Mouse (Mus musculus) lung, postnatal 36 days (tissue): ENCODE data around the gene Lamtor3.
"Not testable (repeated sequence)": the region's sequence is repeated elsewhere in the genome, so short reads cannot be mapped to it uniquely, and the experiment has no call there.

Experiments used
- DNase-seq: peaks from one replicate; pipeline ENCODE4 v3.0.0; 2022; ENCODE audit warnings: mixed read lengths

Lamtor3 gene

GRCm38 (mm10) chr3:137935570-137936525 is 17.5 kb downstream of the Lamtor3 start:
- DNase-seq, result no peak

GRCm38 (mm10) chr3:137936541-137936940 is 18.2 kb downstream of the Lamtor3 start:
- no peak for DNase-seq

DNA sequence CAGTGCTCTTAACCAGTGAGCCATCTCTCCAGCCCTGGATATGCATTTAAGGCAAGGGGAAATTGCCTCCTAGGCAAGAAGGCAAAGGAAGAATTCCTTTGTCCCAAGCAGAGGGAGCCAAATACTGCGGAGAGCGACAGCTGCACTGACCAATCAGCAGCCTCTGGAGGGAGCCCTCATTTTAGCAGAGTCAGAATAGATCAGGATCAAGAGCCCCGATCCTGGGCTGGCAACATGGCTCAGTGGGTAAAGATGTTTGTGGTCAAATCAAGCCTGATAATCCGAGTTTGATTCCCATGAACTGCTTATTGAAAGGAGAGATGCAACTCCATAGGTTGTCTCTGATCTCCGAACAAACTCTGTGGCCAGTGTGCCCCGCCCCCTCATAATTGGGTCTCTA is 20.3 kb downstream of the Lamtor3 start:
- peak; percentile 81 for DNase-seq

GRCm38 (mm10) chr3:137940757-137941156 is 22.5 kb downstream of the Lamtor3 start:
- peak; percentile 64 for DNase-seq

GRCm38 (mm10) chr3:137941555-137941954 is 23.2 kb downstream of the Lamtor3 start:
- DNase-seq, result no peak

DNA sequence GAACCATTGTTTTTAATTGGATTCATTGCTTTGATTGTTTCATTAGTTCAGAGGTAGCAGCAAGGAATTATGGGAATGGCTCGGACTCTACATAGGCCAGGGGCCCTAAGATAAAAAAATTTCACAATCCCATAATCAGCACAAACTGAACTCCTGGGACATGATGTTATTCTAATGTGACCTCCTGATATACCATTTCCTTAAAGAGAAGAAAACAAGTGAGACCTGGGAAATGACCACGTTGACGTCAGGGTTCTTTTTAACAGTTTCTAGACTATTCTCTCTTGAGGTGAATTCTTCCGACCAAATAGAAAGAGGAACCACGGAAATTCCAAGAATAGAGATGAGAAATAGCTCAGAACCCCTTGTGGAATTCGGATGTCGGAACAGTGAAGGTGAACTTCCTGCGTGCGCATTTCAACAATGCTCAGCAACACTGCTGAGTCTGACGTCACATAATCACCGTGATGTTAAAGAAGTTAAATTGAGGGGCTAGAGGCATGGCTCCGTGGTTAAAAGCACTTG is 23.9 kb downstream of the Lamtor3 start:
- DNase-seq, result no peak

DNA sequence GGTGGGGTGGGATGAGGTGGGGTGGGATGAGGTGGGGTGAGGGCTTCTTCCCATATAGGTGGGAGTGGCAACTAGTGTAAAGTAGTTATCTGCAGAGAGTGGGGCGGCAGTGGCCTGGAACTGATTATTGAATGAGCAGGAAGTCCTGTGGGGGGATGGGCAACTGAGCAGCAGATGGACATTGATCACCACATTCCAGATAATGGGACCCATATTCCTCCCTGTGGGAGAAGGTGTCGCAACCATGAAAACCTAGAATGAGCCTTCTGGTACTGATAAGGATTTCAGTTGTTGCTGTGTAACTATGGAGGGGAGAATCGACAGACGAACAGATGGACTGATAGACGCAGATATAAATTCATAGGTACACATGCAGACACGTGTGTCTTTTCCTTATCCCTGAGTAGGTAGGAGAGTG is 25.4 kb downstream of the Lamtor3 start:
- no peak for DNase-seq

- DNase-seq, result no peak
These were observed 28.5 kb downstream of the Lamtor3 start for GRCm38 (mm10) chr3:137946827-137947226.

GRCm38 (mm10) chr3:137947525-137947924 is 29.2 kb downstream of the Lamtor3 start:
- DNase-seq, result peak; percentile 48

DNA sequence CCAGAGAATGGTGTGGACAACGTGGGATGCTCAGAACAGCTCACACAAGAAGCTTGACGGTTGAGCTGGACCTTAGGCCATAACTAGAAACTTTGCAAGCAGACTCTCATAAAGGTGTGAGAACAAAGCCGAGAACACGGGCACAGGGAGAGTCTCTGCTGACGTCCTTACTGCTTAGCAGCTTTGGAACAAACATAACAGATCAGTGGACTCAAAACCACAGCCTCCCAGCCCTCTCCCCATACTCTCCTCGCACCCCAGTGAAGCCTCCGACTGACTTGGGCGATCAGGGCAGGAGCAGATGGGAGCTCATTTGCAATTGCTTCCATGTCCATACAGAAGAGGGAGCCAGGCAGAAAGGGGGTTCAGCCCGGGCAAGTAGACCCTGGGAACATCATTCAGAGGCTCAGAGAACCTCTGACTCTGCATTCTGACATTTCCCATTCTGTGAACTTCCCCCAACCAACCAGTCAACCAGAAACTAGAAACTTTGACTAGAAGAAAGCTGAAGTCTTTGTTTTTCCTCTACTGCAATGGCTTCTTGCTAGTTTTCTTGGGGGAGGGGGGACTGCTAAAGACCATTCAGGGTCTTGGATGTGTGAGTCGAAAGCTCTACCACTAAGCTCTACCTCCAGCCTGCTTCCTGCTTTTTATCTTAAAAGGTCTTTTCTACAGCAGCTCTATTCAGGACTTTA is 32.0 kb downstream of the Lamtor3 start:
- DNase-seq, result no peak

DNA sequence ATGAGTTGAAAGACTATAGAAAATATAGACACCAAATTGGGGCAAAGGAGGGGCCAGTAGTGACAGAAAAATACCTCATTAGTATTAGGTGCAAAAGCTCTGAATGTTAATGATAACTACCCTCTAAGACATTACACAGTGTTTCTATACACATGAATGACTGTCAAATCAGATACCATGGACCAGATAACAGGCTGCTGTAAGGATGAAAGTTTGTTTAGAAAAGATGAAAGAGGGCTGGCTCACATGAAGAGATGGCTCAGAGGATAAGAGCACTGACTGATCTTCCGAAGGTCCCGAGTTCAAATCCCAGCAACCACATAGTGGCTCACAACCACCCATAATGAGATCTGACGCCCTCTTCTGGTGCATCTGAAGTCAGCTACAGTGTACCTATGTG is 33.0 kb downstream of the Lamtor3 start:
- not testable (repeated sequence) for DNase-seq

- no peak for DNase-seq
These were observed 33.5 kb downstream of the Lamtor3 start for GRCm38 (mm10) chr3:137951819-137952218.

- peak; percentile 64 for DNase-seq
These were observed 34.1 kb downstream of the Lamtor3 start for GRCm38 (mm10) chr3:137952225-137952913.

GRCm38 (mm10) chr3:137952914-137953880 is 34.9 kb downstream of the Lamtor3 start:
- peak; percentile 72 for DNase-seq

DNA sequence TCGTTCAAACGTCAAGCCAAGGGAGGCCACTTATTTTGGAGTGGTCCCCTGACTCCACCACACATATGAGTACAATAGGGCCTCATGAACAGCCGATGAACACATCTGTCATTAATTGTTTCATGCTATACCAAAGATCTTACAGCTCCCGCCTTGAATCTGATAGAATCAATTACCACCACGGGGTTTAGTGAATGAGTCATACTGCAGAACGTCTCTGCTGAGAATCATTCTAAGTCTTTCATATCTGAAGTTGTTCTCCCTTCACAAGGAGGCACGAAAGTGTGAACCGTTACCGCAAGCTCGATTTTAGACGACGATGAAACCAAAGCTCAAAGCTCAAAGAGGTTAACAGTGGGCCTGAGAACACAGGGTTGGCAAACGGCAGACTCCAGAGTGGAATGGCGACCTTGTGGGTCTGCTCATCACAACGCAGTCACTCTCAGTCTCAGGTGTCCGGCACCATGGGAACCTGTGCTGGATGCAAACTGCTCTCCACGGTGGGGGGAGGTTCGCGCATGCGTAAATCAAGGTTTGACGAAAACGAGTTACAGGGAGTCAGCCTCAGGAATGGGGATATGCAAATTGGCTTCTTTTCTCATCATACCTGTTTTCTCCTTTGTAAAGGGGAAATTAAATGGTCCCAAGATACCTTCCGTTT is 36.1 kb downstream of the Lamtor3 start:
- DNase-seq, result no peak

- no peak for DNase-seq
These were observed 37.3 kb downstream of the Lamtor3 start for GRCm38 (mm10) chr3:137955560-137956081.

GRCm38 (mm10) chr3:137957864-137958263 is 39.6 kb downstream of the Lamtor3 start:
- DNase-seq, result no peak

GRCm38 (mm10) chr3:137958352-137958751 is 40.0 kb downstream of the Lamtor3 start:
- DNase-seq, result no peak

- DNase-seq, result no peak
These were observed 41.1 kb downstream of the Lamtor3 start for GRCm38 (mm10) chr3:137959456-137959855.

DNA sequence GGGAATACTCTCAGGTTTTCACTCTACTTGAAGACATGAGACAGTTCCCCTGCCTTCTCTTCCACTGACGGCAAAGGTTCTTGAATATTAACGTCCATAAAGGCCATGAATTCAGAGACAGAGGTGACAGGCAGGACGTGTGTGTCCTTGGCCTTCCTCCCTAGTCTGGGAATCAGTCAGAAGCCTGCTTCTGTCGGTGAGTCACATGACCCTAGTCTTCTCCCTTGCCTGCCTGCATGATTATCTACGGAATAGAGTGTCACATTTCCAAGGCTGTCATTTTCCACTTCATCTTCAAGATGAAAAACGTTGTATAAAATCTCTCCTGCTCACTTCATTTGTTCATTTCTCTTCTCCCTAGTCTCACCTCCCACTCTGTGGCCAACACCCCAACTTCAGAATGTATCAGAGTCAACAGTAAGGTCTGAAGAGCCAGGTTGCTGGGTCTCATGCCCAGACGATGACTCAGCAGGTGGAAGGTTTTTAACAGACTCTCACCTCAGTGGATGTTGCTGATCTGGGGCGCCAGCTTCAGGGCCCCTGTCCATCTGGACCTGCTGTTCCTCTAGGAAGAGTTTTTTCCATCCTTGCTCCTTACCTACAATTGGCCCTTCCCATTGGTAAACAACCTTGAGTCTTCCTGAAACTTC is 43.6 kb downstream of the Lamtor3 start:
- DNase-seq, result peak; percentile 42
